Mouse (Mus musculus) heart, postnatal 0 days (tissue): ENCODE results near the gene Afg1l.

Experiments used
- CTCF ChIP-seq: IDR thresholded peaks from 2 replicates; pipeline ENCODE4 v1.5.1; 2016; ENCODE audit warnings: antibody characterized with exemption, control low read depth, low read depth
- EP300 ChIP-seq: IDR thresholded peaks from 2 replicates; pipeline ENCODE4 v1.6.1; 2016; ENCODE audit warnings: antibody characterized with exemption, low read depth

DNA sequence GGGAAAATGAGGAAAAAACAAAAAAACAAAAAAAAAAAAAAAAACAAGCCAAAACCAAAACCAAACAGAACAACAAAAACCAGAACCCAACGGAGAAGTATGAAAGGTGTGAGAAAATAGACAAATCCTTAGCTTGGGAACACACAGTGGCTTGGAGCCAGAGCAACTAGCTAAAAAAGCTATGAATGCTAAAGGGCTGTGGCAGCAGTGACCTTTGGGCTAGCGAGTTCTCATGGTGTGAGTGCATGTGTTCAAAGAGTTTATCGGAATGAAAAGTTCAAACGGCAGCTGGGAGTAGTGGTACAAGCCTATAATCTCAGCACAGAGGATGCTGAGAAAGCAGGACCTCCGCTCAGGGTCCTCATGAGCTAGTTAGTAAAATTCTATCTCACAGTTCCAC lies 214.2 kb downstream of the Afg1l start:
- TF ChIP-seq CTCF (no peak), EP300 (no peak)
